Mouse (Mus musculus): Measurements from ENCODE around the gene Specc1.

Gene Specc1

GRCm38 (mm10) chr11:61956572-61957295 is at the start of gene Specc1:
Gene Specc1 (plus strand): TSS chr11:61956763.
- under 1% methylated on average over 58 of the region's 58 CpGs for WGBS

- 63% methylated on average over 3 of the region's 3 CpGs for WGBS
Measured at GRCm38 (mm10) chr11:61919702-61920101, 36.9 kb upstream of the Specc1 start.

GRCm38 (mm10) chr11:61923309-61923708 is 33.3 kb upstream of the Specc1 start:
- WGBS = 27% methylated on average over 1 of the region's 1 CpGs

- 1% methylated on average over 47 of the region's 47 CpGs for WGBS
Measured at GRCm38 (mm10) chr11:61929323-61930097, 27.1 kb upstream of the Specc1 start.

GRCm38 (mm10) chr11:61930098-61930517 is 26.5 kb upstream of the Specc1 start, which contains the start of gene Akap10:
Gene Akap10 (minus strand): TSS chr11:61930252.
- 1% methylated on average over 43 of the region's 43 CpGs for WGBS

GRCm38 (mm10) chr11:61930640-61931586 is 25.6 kb upstream of the Specc1 start:
- WGBS = 24% methylated on average over 11 of the region's 11 CpGs

GRCm38 (mm10) chr11:61937761-61938160 is 18.8 kb upstream of the Specc1 start:
- 88% methylated on average over 1 of the region's 1 CpGs for WGBS

- 80% methylated on average over 2 of the region's 2 CpGs for WGBS
Measured at GRCm38 (mm10) chr11:61942903-61943302, 13.7 kb upstream of the Specc1 start.

- 89% methylated on average over 9 of the region's 9 CpGs for WGBS
Measured at GRCm38 (mm10) chr11:61944417-61944816, 12.1 kb upstream of the Specc1 start.

GRCm38 (mm10) chr11:61946608-61947007 is 10.0 kb upstream of the Specc1 start:
- 94% methylated on average over 4 of the region's 4 CpGs for WGBS

GRCm38 (mm10) chr11:61949315-61949714 is 7.2 kb upstream of the Specc1 start:
- WGBS = under 1% methylated on average over 3 of the region's 3 CpGs

GRCm38 (mm10) chr11:61950632-61951031 is 5.9 kb upstream of the Specc1 start:
- WGBS = 16% methylated on average over 10 of the region's 10 CpGs

- WGBS = 75% methylated on average over 6 of the region's 6 CpGs
Measured at GRCm38 (mm10) chr11:61955136-61955535, 1.4 kb upstream of the Specc1 start.

GRCm38 (mm10) chr11:61955951-61956350 is 612 bp upstream of the Specc1 start:
- 87% methylated on average over 6 of the region's 6 CpGs for WGBS

GRCm38 (mm10) chr11:61957296-61957813 is 792 bp downstream of the Specc1 start:
- WGBS = 4% methylated on average over 25 of the region's 25 CpGs

GRCm38 (mm10) chr11:61958706-61959105 is 2.1 kb downstream of the Specc1 start:
- WGBS = 55% methylated on average over 6 of the region's 6 CpGs

GRCm38 (mm10) chr11:61960096-61960495 is 3.5 kb downstream of the Specc1 start:
- 92% methylated on average over 2 of the region's 2 CpGs for WGBS

GRCm38 (mm10) chr11:61962684-61963083 is 6.1 kb downstream of the Specc1 start:
- 83% methylated on average over 6 of the region's 6 CpGs for WGBS

- WGBS = 93% methylated on average over 3 of the region's 3 CpGs
Measured at GRCm38 (mm10) chr11:61963193-61963592, 6.6 kb downstream of the Specc1 start.

- WGBS = 66% methylated on average over 5 of the region's 5 CpGs
Measured at GRCm38 (mm10) chr11:61964611-61965010, 8.0 kb downstream of the Specc1 start.

GRCm38 (mm10) chr11:61967034-61967433 is 10.5 kb downstream of the Specc1 start:
- WGBS = 85% methylated on average over 8 of the region's 8 CpGs

All from cerebral cortex, adult 2 months (tissue).